Mouse (Mus musculus): Measurements from ENCODE around the gene Sgce.
"Not testable (repeated sequence)": the region's sequence is repeated elsewhere in the genome, so short reads cannot be mapped to it uniquely, and the experiment has no call there.

Sgce gene

GRCm38 (mm10) chr6:4722739-4723138 lies 24.3 kb downstream of the Sgce start:
- no peak for DNase-seq (ENCODE audit: low spot score in 2 of 2)

GRCm38 (mm10) chr6:4722142-4722541 lies 24.9 kb downstream of the Sgce start:
- DNase-seq (ENCODE audit: low spot score in 2 of 2): no peak

GRCm38 (mm10) chr6:4717344-4717743 lies 29.7 kb downstream of the Sgce start:
- DNase-seq (ENCODE audit: low spot score in 2 of 2): no peak

- DNase-seq (ENCODE audit: low spot score in 2 of 2): no peak
These were observed 30.8 kb downstream of the Sgce start for GRCm38 (mm10) chr6:4716171-4716570.

- DNase-seq (ENCODE audit: low spot score in 2 of 2): no peak
These were observed 38.0 kb downstream of the Sgce start for GRCm38 (mm10) chr6:4708971-4709370.

- no peak for DNase-seq (ENCODE audit: low spot score in 2 of 2)
These were observed 40.6 kb downstream of the Sgce start for GRCm38 (mm10) chr6:4706415-4706814.

GRCm38 (mm10) chr6:4703908-4704307 lies 43.1 kb downstream of the Sgce start:
- DNase-seq (ENCODE audit: low spot score in 2 of 2): no peak

- DNase-seq (ENCODE audit: low spot score in 2 of 2): no peak
These were observed 45.4 kb downstream of the Sgce start for GRCm38 (mm10) chr6:4701641-4702040.

- DNase-seq (ENCODE audit: low spot score in 2 of 2): no peak
These were observed 51.2 kb downstream of the Sgce start for GRCm38 (mm10) chr6:4695778-4696177.

GRCm38 (mm10) chr6:4694672-4695231 lies 52.3 kb downstream of the Sgce start:
- DNase-seq (ENCODE audit: low spot score in 2 of 2): no peak

- DNase-seq (ENCODE audit: low spot score in 2 of 2): no peak
These were observed 53.5 kb downstream of the Sgce start for GRCm38 (mm10) chr6:4693544-4693943.

GRCm38 (mm10) chr6:4690438-4690837 lies 56.6 kb downstream of the Sgce start:
- no peak for DNase-seq (ENCODE audit: low spot score in 2 of 2)

GRCm38 (mm10) chr6:4684706-4685340 lies 62.2 kb downstream of the Sgce start:
- no peak for DNase-seq (ENCODE audit: low spot score in 2 of 2)

GRCm38 (mm10) chr6:4680576-4680975 lies 66.4 kb downstream of the Sgce start:
- DNase-seq (ENCODE audit: low spot score in 2 of 2): no peak

- DNase-seq (ENCODE audit: low spot score in 2 of 2): no peak
These were observed 67.0 kb downstream of the Sgce start for GRCm38 (mm10) chr6:4679981-4680380.

GRCm38 (mm10) chr6:4677356-4677761 lies 69.6 kb downstream of the Sgce start:
- DNase-seq (ENCODE audit: low spot score in 2 of 2): no peak

- DNase-seq (ENCODE audit: low spot score in 2 of 2): no peak
These were observed 81.9 kb downstream of the Sgce start for GRCm38 (mm10) chr6:4665154-4665553.

GRCm38 (mm10) chr6:4664313-4664712 lies 82.7 kb downstream of the Sgce start:
- no peak for DNase-seq (ENCODE audit: low spot score in 2 of 2)

- DNase-seq (ENCODE audit: low spot score in 2 of 2): no peak
These were observed 83.5 kb downstream of the Sgce start for GRCm38 (mm10) chr6:4663516-4663915.

- no peak for DNase-seq (ENCODE audit: low spot score in 2 of 2)
These were observed 88.1 kb downstream of the Sgce start for GRCm38 (mm10) chr6:4658861-4659260.

- DNase-seq (ENCODE audit: low spot score in 2 of 2): no peak
These were observed 91.1 kb downstream of the Sgce start for GRCm38 (mm10) chr6:4655924-4656323.

GRCm38 (mm10) chr6:4655466-4655865 lies 91.5 kb downstream of the Sgce start:
- no peak for DNase-seq (ENCODE audit: low spot score in 2 of 2)

- not testable (repeated sequence) for DNase-seq (ENCODE audit: low spot score in 2 of 2)
These were observed 93.3 kb downstream of the Sgce start for GRCm38 (mm10) chr6:4653741-4654140.

- DNase-seq (ENCODE audit: low spot score in 2 of 2): no peak
These were observed 94.3 kb downstream of the Sgce start for GRCm38 (mm10) chr6:4652596-4653134.
